Mouse (Mus musculus): ENCODE measurements around the gene Rgl2. TPM values are rescaled to one million over a fixed set of nuclear protein-coding genes. Genes with fewer than 3 reads are reported as not detected.
"Not testable (repeated sequence)": the region's sequence is repeated elsewhere in the genome, so short reads cannot be mapped to it uniquely, and the experiment has no call there.

Gene Rgl2
- polyA plus RNA-seq, 1 experiment, result 171 TPM

DNA sequence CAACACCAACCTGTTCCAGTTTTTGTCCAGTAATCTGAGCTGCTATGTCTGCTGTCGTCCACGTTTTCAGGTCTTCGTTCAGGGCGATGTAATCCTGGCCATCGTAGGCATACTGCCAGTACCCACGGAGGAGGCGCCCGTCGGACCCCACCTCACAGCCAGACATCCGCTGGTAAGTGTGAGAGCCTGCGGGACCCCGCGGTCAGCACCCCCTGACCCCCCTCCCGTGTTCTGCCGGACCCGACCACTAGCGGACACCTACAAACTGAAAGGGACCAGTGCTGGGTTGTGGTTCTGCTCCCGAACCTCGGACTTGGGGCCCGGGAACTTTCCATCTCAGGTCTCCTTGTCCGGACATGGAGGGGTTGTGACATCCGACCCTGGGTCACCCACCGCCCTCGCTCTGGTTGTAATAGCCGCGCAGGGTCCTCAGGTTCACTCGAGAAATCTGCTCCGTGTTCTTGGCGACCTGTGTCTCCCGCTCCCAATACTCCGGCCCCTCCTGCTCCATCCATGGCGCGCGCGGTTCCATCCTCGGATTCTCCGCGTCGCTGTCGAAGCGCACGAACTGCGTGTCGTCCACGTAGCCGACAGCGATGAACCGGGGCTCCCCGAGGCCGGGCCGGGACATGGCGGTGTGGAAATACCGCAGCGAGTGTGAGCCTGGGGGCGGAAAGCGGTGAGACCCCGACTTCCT lies 48.7 kb downstream of the Rgl2 start:
- Histone ChIP-seq H3K27me3 (ENCODE audit: control insufficient read depth, insufficient read depth, low read length) (no peaks in the 10 kb centered on the region), H3K4me1 (ENCODE audit: control insufficient read depth, insufficient read depth, low read length) (peaks cover 13% of the 10 kb centered on the region), H3K4me3 (replicated peaks; ENCODE audit: insufficient read depth, low read depth, low read length) (peak overlapping the region; percentile 50), H3K27ac (ENCODE audit: insufficient read depth, low read length) (peak overlapping the region; percentile 4)
- TF ChIP-seq CTCF (IDR thresholded peaks at IDR 0.05; ENCODE audit: borderline replicate concordance, insufficient read depth, low read depth, low read length) (no peak), POLR2A (IDR thresholded peaks at IDR 0.05; ENCODE audit: borderline replicate concordance, insufficient read depth, low read length) (no peak)
- DNase-seq, result peak in 1 of 2 experiments; percentile 17
- WGBS, result 1% methylated on average over 57 of the region's 57 CpGs

GRCm38 (mm10) chr17:33978631-33979031 lies 49.3 kb downstream of the Rgl2 start:
- H3K27ac ChIP-seq (ENCODE audit: insufficient read depth, low read length), result peak overlapping the region; percentile 8; the same call in 1 of the 2 replicates
- 0% methylated on average over 17 of the region's 17 CpGs for WGBS
- peak; percentile 83 to 88 for DNase-seq
- H3K27me3 ChIP-seq (ENCODE audit: control insufficient read depth, insufficient read depth, low read length), result no peaks in the 10 kb centered on the region
- peaks cover 13% of the 10 kb centered on the region for H3K4me1 ChIP-seq (ENCODE audit: control insufficient read depth, insufficient read depth, low read length)
- H3K4me3 ChIP-seq (replicated peaks; ENCODE audit: insufficient read depth, low read depth, low read length), result peak overlapping the region; percentile 50
- TF ChIP-seq CTCF (IDR thresholded peaks at IDR 0.05; ENCODE audit: borderline replicate concordance, insufficient read depth, low read depth, low read length), result no peak
- TF ChIP-seq POLR2A (IDR thresholded peaks at IDR 0.05; ENCODE audit: borderline replicate concordance, insufficient read depth, low read length), result peak; percentile 75; the same call in 1 of the 2 replicates

- Histone ChIP-seq H3K27me3 (ENCODE audit: control insufficient read depth, insufficient read depth, low read length) (no peaks in the 10 kb centered on the region), H3K27ac (ENCODE audit: insufficient read depth, low read length) (no peak overlapping the region), H3K4me3 (replicated peaks; ENCODE audit: insufficient read depth, low read depth, low read length) (no peak overlapping the region), H3K4me1 (ENCODE audit: control insufficient read depth, insufficient read depth, low read length) (peaks cover 13% of the 10 kb centered on the region)
- no peak for TF ChIP-seq CTCF (IDR thresholded peaks at IDR 0.05; ENCODE audit: borderline replicate concordance, insufficient read depth, low read depth, low read length)
- TF ChIP-seq POLR2A (IDR thresholded peaks at IDR 0.05; ENCODE audit: borderline replicate concordance, insufficient read depth, low read length), result no peak
- WGBS, result 80% methylated on average over 6 of the region's 6 CpGs
- no peak for DNase-seq
Observed at GRCm38 (mm10) chr17:33979512-33980050, 50.2 kb downstream of the Rgl2 start.

DNA sequence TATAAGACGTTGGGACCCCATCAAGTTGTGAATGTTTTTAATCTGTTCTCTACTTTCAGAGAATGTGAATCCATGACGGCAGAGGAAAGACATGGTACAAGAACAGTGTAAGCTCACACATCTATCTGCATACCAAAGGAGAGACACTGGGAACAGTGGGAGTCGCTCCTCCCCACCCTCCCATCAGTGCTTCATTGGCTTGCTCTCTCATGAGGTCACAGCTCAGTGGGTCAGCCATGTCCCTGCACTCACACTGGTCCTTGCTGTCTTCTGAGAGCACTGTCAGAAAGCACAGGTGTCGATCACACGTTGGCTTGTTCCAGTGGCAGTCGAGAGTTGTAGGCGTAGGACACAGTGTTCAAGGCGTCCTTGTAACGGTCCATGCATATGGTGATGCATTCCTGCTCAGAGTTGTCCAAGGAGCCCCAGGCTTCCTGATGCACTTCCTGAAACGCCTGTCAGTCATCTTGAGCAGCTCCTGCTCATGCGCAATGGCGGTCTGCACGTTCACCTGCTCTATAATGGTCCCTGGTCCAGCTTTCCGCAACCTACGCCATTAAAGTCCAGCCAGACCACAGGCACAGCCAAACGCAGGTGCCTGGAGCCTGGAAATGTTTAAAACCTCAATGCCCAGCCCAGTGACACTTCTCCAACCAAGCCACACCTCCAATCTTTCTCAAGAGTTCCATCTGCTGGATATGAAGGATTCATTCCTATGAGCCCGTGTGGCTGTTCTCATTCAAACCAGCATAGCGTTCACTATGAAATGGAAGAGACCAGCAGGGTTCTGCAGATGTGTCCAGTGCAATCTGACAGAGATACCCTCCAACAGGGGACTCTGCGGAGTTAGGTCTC lies 51.1 kb downstream of the Rgl2 start:
- TF ChIP-seq CTCF (IDR thresholded peaks at IDR 0.05; ENCODE audit: borderline replicate concordance, insufficient read depth, low read depth, low read length) (no peak), POLR2A (IDR thresholded peaks at IDR 0.05; ENCODE audit: borderline replicate concordance, insufficient read depth, low read length) (no peak)
- peak overlapping the region; percentile 74 for H3K27ac ChIP-seq (ENCODE audit: insufficient read depth, low read length)
- no peak overlapping the region for H3K4me3 ChIP-seq (replicated peaks; ENCODE audit: insufficient read depth, low read depth, low read length)
- H3K27me3 ChIP-seq (ENCODE audit: control insufficient read depth, insufficient read depth, low read length), result no peaks in the 10 kb centered on the region
- WGBS, result 72% methylated on average over 19 of the region's 19 CpGs
- H3K4me1 ChIP-seq (ENCODE audit: control insufficient read depth, insufficient read depth, low read length), result peaks cover 13% of the 10 kb centered on the region
- DNase-seq, result no peak

DNA sequence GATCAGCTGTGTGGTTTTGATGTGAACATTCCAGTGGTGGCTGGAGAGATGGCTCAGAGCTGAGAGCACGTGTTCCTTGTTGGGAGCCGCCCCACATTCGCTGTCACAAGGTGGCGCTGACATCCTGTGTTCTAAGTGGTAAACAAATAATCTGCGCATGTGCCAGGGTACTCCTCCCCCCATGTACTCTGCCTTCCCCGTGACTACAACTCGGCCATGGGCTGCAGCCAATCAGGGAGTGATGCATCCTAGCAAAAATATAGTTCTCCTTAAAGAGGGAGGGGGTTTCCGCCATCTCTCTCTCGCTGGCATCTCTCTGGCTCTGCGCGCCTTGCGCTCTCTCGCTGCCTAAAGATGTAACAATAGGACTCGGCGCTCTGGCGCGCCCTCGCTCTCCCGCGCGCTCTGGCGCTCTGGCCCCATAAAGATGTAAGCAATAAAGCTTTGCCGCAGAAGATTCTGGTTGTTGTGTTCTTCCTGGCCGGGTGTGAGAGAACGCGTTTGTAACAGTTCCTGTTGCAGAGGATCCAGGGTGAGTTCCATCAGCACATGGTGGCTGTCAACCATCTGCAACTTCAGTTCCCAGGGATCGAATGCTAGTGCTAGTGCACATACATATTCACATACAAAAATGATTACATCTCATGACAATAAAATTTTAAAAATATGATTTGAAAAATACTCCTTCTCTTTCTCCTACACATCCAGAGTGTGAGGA lies 52.0 kb downstream of the Rgl2 start:
- TF ChIP-seq POLR2A (IDR thresholded peaks at IDR 0.05; ENCODE audit: borderline replicate concordance, insufficient read depth, low read length) (peak; percentile 57; the same call in 1 of the 2 replicates), CTCF (IDR thresholded peaks at IDR 0.05; ENCODE audit: borderline replicate concordance, insufficient read depth, low read depth, low read length) (peak; percentile 48; the same call in 1 of the 2 replicates)
- H3K27me3 ChIP-seq (ENCODE audit: control insufficient read depth, insufficient read depth, low read length), result not testable (repeated sequence)
- peak; percentile 89 to 91 for DNase-seq
- H3K27ac ChIP-seq (ENCODE audit: insufficient read depth, low read length), result peak overlapping the region; percentile 84
- H3K4me3 ChIP-seq (replicated peaks; ENCODE audit: insufficient read depth, low read depth, low read length), result peak overlapping the region; percentile 81
- under 1% methylated on average over 27 of the region's 27 CpGs for WGBS
- peaks cover 13% of the 10 kb centered on the region for H3K4me1 ChIP-seq (ENCODE audit: control insufficient read depth, insufficient read depth, low read length)

DNA sequence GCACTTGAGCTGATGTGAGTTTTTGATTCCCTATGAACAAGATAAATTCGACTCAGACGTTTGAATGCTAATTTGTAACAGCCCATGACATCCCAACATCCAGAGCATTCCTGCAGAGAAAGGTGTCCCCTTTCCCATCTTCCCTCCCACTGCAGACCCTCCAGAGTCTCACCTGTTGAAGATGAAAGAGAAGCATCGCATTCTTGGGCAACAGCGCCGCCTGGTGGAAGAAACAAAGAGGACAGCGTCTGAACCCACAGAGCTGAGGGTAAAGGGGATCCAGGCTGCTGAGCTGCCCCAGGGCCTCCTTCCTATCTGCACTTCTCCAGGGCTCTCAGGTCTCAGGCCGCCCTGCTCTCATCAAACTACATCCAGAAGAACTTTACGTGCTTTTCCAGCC lies 52.8 kb downstream of the Rgl2 start:
- TF ChIP-seq CTCF (IDR thresholded peaks at IDR 0.05; ENCODE audit: borderline replicate concordance, insufficient read depth, low read depth, low read length), result peak; percentile 72
- peaks cover 13% of the 10 kb centered on the region for H3K4me1 ChIP-seq (ENCODE audit: control insufficient read depth, insufficient read depth, low read length)
- WGBS, result 7% methylated on average over 8 of the region's 8 CpGs
- DNase-seq, result peak; percentile 60 to 80
- not testable (repeated sequence) for H3K27ac ChIP-seq (ENCODE audit: insufficient read depth, low read length); H3K4me3 ChIP-seq (replicated peaks; ENCODE audit: insufficient read depth, low read depth, low read length); H3K27me3 ChIP-seq (ENCODE audit: control insufficient read depth, insufficient read depth, low read length)

Other genes with a start within 250 kb of the Rgl2 start
- gene Hnrnpm, start 242.7 kb upstream of the Rgl2 start, polyA plus RNA-seq (2012; rRNA removed), result 270 and 273 TPM in 2 replicates
- gene March2, start 210.9 kb upstream of the Rgl2 start, polyA plus RNA-seq (2012; rRNA removed), result 157 and 171 TPM in 2 replicates
- gene Rab11b, start 169.0 kb upstream of the Rgl2 start, polyA plus RNA-seq (2012; rRNA removed), result 494 and 510 TPM in 2 replicates
- gene Angptl4, start 147.7 kb upstream of the Rgl2 start, polyA plus RNA-seq (2012; rRNA removed), result 1.6 and 1.9 TPM in 2 replicates
- 52.1 and 59.5 TPM in 2 replicates for gene Kank3, start 119.0 kb upstream of the Rgl2 start, polyA plus RNA-seq (2012; rRNA removed)
- gene Rps28, start 105.0 kb upstream of the Rgl2 start, polyA plus RNA-seq (2012; rRNA removed), result 471 and 493 TPM in 2 replicates
- gene Ndufa7, start 105.0 kb upstream of the Rgl2 start, polyA plus RNA-seq (2012; rRNA removed), result 341 and 361 TPM in 2 replicates
- 34.4 and 34.7 TPM in 2 replicates for gene Cd320, start 86.5 kb upstream of the Rgl2 start, polyA plus RNA-seq (2012; rRNA removed)
- not detected in 2 replicates for gene Gm7029, start 55.7 kb upstream of the Rgl2 start, polyA plus RNA-seq (2012; rRNA removed)
- 2.2 and 2.3 TPM in 2 replicates for gene Kifc1, start 38.9 kb upstream of the Rgl2 start, polyA plus RNA-seq (2012; rRNA removed)
- 0.48 and 0.65 TPM in 2 replicates for gene Platr17, start 24.4 kb upstream of the Rgl2 start, polyA plus RNA-seq (2012; rRNA removed)
- 28.6 and 30.4 TPM in 2 replicates for gene Daxx, start 20.1 kb upstream of the Rgl2 start, polyA plus RNA-seq (2012; rRNA removed)
- gene Tapbp, start 13.6 kb upstream of the Rgl2 start, polyA plus RNA-seq (2012; rRNA removed), result 27.7 and 28.5 TPM in 2 replicates
- 30.2 and 33.4 TPM in 2 replicates for gene Zbtb22, start 13.6 kb upstream of the Rgl2 start, polyA plus RNA-seq (2012; rRNA removed)
- 117 and 135 TPM in 2 replicates for gene Pfdn6, start 10.8 kb downstream of the Rgl2 start, polyA plus RNA-seq (2012; rRNA removed)
- 13.3 and 14.0 TPM in 2 replicates for gene Wdr46, start 11.1 kb downstream of the Rgl2 start, polyA plus RNA-seq (2012; rRNA removed)
- gene B3galt4, start 21.9 kb downstream of the Rgl2 start, polyA plus RNA-seq (2012; rRNA removed), result 8.4 and 8.6 TPM in 2 replicates
- 73.5 and 77.0 TPM in 2 replicates for gene Vps52, start 26.3 kb downstream of the Rgl2 start, polyA plus RNA-seq (2012; rRNA removed)
- gene Rps18, start 26.5 kb downstream of the Rgl2 start, polyA plus RNA-seq (2012; rRNA removed), result 283 and 320 TPM in 2 replicates
- gene H2-K1, start 70.8 kb downstream of the Rgl2 start, polyA plus RNA-seq (2012; rRNA removed), result 61.9 and 77.5 TPM in 2 replicates
- 66.4 and 74.6 TPM in 2 replicates for gene Ring1, start 95.1 kb downstream of the Rgl2 start, polyA plus RNA-seq (2012; rRNA removed)
- 82.9 and 89.8 TPM in 2 replicates for gene H2-Ke6, start 98.5 kb downstream of the Rgl2 start, polyA plus RNA-seq (2012; rRNA removed)
- 120 and 123 TPM in 2 replicates for gene Slc39a7, start 102.1 kb downstream of the Rgl2 start, polyA plus RNA-seq (2012; rRNA removed)
- 78.0 and 83.2 TPM in 2 replicates for gene Rxrb, start 102.3 kb downstream of the Rgl2 start, polyA plus RNA-seq (2012; rRNA removed)
- gene Col11a2, start 109.9 kb downstream of the Rgl2 start, polyA plus RNA-seq (2012; rRNA removed), result 12.2 and 15.2 TPM in 2 replicates
- gene H2-Oa, start 162.8 kb downstream of the Rgl2 start, polyA plus RNA-seq (2012; rRNA removed), result 0.25 and 0.34 TPM in 2 replicates
- 13.2 and 13.6 TPM in 2 replicates for gene H2-DMa, start 190.0 kb downstream of the Rgl2 start, polyA plus RNA-seq (2012; rRNA removed)
- 188 and 209 TPM in 2 replicates for gene Brd2, start 193.1 kb downstream of the Rgl2 start, polyA plus RNA-seq (2012; rRNA removed)
- 0.35 and 0.52 TPM in 2 replicates for gene H2-DMb2, start 213.8 kb downstream of the Rgl2 start, polyA plus RNA-seq (2012; rRNA removed)
- 1.8 and 3.0 TPM in 2 replicates for gene H2-DMb1, start 223.5 kb downstream of the Rgl2 start, polyA plus RNA-seq (2012; rRNA removed)

All from cerebellum, adult 2 months (tissue).